Mouse (Mus musculus): ENCODE data around the gene Setd2.

The Setd2 gene

DNA sequence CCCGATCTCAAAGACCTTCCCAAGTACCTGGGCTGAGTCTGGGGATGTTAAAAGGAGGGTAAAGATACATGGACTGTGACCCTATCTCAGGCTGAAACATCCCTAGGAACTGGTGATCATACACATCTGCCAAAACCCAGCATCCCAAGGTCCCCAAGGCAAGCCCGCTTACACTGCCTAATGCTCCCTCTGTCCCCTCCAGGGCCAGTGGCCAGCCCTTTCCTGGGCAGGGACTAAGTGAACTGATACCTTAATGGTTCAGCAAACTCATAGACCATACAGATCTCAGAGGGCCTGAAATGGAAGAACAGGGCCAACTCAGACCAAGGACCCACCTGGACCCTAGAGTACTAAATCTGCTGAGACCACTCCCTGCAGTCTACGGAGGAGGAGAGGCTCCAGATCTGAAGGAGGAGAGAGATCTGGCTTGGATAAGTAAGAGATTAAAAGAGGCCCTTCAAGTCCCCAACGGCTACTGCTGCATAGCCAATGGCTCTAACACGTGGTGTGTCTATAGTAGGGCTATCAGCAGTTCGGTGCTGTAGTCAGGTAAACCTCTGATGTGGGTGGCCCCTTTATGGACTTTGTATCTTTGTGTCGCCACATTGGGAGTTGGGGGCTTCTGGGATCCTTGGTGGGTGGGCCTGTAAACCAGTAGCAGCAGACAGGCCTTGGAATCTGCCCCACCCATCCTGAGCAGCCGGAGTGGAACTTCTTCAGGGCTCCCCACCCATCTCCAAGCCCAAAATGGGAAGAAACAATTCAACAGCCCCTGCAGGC lies 91.2 kb downstream of the Setd2 start:
- no peak for DNase-seq (ENCODE audit: low read depth, low spot score)

DNA sequence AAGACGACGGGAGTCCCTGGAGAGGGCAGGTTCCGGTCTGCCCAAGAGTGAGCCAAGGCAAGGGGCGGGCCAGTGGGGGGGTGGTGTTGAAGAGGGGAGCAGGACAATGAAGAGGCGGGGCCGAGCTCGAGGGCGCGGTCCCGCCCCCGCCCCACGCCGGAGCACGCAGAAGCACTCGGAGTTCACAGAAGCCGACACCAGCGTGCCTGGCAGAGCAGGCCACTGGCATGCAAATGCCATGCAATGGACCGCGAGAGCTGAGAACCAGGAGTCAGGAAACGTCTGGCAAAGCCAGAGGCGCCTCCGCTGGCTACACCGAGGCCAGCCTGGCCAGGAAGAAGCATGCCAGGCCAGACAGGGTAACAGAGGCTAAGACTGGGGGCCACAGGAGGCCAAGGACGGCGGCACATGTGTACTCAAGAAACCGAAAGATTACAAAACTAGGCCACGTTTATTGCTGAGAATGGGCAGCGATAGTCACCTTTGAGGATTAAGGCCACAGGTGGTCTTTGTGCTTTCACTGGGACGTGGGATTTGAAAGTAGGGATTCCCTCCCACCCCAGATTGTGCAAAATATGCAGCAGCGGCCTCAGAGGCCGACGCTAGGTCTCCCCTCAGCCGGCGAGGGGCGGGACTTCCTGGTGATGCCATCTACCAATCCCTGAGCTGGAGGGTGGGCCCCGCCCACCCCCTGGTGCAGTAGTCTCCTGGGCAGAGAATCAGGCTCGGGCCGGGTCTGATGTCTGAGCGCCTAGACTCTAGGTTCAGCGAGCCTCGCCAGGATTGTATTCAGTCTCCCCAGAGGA lies 92.2 kb downstream of the Setd2 start, which contains the start of gene Nradd:
Nradd (minus strand) TSS at position 92 of the 806 bp plus-strand sequence.
- peak; percentile 39 for DNase-seq (ENCODE audit: low read depth, low spot score)

DNA sequence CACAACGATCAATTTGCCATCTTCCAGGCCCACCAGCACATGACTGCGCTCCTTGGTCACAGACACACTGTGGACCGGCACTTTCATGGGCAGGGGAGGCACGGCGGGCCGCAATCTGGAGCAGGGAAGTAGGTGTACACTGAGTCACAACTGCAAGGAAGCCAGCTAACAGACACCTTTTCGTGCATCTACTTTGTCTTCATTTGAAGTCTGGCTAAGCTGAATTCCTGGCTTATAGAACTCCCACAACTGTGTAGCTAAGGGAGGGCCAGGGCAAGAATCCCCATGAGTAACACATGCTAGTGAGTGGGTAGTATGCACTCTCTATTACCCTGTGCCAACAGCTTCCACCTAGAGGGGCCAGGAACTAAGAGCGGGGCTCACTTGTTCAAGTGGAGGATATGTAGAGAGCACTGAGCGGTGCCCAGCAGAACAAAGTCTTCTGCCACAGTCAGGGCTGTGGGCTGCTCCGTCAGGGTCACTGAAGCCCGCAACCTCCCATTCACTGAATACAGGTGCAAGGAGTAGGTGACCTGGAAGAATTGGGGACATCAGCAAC lies 93.0 kb downstream of the Setd2 start:
- DNase-seq (ENCODE audit: low read depth, low spot score): no peak

- DNase-seq (ENCODE audit: low read depth, low spot score): no peak
Observed at GRCm38 (mm10) chr9:110630171-110630570, 97.8 kb downstream of the Setd2 start.

DNA sequence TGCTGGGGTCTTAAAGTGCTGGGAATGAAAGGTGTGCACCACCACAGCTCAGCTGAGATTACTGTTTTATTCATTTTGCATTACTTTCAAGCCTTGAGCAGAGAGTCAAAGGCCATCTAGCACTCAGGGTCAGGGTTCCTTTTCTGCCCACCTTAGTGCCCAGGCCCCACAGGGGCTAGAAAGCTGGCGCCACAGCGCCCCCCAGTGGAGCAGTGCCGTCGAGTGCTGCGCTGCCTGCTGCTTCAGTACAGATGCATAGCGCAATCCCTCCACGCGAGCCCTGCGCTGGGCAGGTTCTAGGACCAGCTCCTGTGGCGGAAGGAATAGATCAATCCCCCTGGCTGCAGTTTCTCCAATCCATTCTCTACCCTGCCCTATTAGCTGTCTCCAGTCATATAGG lies 98.8 kb downstream of the Setd2 start:
- DNase-seq (ENCODE audit: low read depth, low spot score): peak; percentile 42

- DNase-seq (ENCODE audit: low read depth, low spot score): no peak
Observed at GRCm38 (mm10) chr9:110631651-110632275, 99.4 kb downstream of the Setd2 start.

DNA sequence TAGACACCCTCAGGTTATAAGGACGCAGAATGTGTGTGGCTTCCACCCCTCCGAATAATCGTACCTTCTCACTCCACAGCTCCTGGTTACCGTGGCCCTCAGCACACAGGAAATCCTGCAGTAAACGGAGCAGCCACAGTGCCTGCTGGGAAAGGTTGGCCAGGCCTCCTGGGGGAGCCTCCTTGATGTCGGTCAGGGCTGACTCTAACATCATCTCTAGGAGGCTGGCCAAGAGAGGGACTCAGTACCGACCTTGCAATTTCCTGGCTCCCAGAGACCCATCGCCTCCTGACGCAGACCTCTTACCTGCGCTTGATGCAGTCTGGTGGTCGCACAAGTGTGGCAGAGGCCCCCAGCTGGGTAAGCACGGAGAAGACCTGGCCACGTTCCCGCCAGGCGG lies 100.3 kb downstream of the Setd2 start:
- DNase-seq (ENCODE audit: low read depth, low spot score): no peak

GRCm38 (mm10) chr9:110633882-110634281 lies 101.5 kb downstream of the Setd2 start:
- no peak for DNase-seq (ENCODE audit: low read depth, low spot score)

- DNase-seq (ENCODE audit: low read depth, low spot score): peak; percentile 84
Observed at GRCm38 (mm10) chr9:110635225-110635624, 102.8 kb downstream of the Setd2 start.

DNA sequence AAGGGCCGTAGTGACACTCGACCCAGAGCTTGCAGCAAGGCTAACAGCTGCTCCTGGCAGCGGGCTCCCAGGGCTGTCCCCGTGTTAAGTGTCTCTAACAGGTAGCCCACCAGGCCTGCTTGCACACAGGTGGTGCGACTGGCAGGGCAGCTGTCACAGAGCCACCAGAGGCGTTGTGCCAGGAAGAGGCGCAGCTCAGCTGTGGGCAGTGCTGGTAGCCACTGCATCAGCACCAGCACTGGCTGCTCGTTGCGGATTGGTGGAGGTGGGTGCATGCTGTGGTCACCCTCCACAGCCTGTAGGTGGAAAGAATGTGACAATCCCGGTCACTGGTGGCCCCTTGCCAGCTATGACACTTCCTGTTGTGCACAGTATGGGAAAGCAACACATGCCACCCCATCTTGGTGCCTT lies 106.2 kb downstream of the Setd2 start:
- DNase-seq (ENCODE audit: low read depth, low spot score): no peak

- peak; percentile 48 for DNase-seq (ENCODE audit: low read depth, low spot score)
Observed at GRCm38 (mm10) chr9:110641006-110641405, 108.6 kb downstream of the Setd2 start.

DNA sequence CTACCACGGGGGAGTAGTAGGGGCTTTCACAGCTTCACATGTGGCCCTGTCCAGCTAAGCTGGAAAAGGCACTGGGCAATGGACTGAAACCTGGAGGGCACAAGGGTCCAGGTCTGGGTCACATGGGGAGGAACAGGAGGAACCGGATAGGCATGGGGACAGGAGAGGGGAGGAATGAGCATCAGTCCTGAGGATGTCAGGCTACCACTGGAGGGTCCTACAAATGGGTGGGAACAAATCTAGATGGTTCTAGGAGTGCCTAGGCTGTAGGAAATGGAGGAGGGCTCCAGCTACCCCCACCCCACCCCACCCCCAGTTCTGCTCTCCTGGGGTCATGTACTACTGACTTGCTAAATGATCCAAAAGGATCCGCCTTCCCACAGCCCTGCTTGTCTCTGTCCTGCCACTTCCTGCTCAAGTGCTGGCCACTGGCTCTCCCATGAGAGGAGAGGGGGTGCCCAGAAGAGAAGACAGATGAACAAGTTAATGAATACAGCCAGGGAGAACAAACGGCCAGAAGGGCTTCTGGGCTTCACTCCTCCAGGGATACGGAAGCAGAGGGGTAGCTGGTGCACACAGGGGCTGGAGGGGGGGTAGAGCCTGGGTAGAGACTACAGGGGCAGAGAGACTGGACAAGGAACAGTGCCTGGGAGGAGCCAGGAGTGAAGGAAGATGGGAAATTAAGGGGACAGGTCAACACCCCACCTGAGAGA lies 110.6 kb downstream of the Setd2 start:
- DNase-seq (ENCODE audit: low read depth, low spot score): no peak

GRCm38 (mm10) chr9:110643787-110644186 lies 111.4 kb downstream of the Setd2 start:
- DNase-seq (ENCODE audit: low read depth, low spot score): no peak

GRCm38 (mm10) chr9:110644295-110644694 lies 111.9 kb downstream of the Setd2 start:
- DNase-seq (ENCODE audit: low read depth, low spot score): no peak

DNA sequence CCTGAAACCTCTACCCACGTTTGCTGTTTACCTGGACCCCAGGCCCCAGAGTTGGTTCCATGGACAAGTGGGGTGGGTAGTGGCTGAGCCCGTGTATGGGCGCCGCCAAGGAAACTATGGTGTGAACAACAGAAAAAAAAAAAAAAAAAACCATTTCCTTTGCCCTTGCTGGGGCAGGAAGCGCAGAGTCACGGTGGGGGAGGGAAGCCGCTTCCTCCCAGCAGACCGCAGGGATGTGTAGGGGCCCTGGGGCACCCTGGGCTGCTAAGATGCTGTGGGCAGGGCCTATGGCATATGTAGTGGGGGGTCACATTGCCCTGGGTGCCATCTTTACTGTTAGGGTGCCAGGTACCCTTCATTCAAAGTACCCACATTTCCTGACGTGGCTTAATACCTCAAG lies 112.8 kb downstream of the Setd2 start:
- DNase-seq (ENCODE audit: low read depth, low spot score): peak; percentile 90

GRCm38 (mm10) chr9:110649775-110650174 lies 117.4 kb downstream of the Setd2 start:
- no peak for DNase-seq (ENCODE audit: low read depth, low spot score)

- peak; percentile 57 for DNase-seq (ENCODE audit: low read depth, low spot score)
Observed at GRCm38 (mm10) chr9:110651931-110652722, 119.7 kb downstream of the Setd2 start.

DNA sequence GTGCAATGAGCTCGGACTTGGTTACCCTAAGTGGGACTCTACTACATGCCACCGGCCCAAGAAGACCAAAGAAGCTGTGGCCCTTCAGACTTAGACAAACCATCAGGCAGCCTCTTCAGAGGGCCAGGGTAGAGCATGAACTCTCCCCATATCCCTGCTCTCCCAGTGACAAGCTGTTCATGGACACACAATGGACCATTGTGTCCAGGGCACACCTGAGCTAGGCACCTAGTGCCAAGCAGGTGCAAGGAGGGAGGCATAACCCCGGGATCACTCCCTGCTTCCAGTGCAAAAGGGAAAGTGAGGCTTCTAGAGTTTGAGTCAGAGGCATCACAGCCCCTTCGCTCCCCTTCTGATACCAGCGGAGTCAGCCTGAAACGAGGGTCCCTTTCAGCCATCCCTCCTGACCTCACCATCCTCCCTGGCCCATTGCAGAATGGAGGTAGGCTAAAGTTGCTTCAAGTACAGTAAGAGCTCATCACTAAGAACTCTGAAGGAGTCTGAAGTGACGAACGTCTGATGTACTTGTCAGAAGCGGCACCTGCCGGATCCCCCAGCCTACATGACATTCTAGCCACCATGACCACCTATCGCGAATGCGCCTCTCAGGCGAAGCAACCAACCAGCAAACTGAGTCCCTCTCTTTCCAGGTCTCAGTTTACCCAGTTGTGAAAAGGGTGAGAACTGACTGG lies 120.7 kb downstream of the Setd2 start:
- peak; percentile 45 for DNase-seq (ENCODE audit: low read depth, low spot score)

- DNase-seq (ENCODE audit: low read depth, low spot score): peak; percentile 94
Observed at GRCm38 (mm10) chr9:110653655-110654461, 121.5 kb downstream of the Setd2 start, which contains the start of gene Nbeal2. Nbeal2 (minus strand) TSS chr9:110654161.

Measured in CD4-positive helper T cell, adult 2 months (primary cell).